Mouse (Mus musculus) ES-Bruce4 (cell line): Measurements from ENCODE around the gene Ambra1.

Experiments used
- CTCF ChIP-seq: IDR thresholded peaks from one replicate; pipeline ENCODE4 v1.8.1; 2011; ENCODE audit warnings: low read depth, low read length
- EP300 ChIP-seq: IDR thresholded peaks from 2 replicates; pipeline ENCODE4 v1.6.1; 2011; ENCODE audit warnings: low read depth, low read length; ENCODE audit not compliant: insufficient read depth
- POLR2A ChIP-seq: IDR thresholded peaks from one replicate; pipeline ENCODE4 v1.8.1; 2011; ENCODE audit warnings: low read length; ENCODE audit not compliant: insufficient read depth

DNA sequence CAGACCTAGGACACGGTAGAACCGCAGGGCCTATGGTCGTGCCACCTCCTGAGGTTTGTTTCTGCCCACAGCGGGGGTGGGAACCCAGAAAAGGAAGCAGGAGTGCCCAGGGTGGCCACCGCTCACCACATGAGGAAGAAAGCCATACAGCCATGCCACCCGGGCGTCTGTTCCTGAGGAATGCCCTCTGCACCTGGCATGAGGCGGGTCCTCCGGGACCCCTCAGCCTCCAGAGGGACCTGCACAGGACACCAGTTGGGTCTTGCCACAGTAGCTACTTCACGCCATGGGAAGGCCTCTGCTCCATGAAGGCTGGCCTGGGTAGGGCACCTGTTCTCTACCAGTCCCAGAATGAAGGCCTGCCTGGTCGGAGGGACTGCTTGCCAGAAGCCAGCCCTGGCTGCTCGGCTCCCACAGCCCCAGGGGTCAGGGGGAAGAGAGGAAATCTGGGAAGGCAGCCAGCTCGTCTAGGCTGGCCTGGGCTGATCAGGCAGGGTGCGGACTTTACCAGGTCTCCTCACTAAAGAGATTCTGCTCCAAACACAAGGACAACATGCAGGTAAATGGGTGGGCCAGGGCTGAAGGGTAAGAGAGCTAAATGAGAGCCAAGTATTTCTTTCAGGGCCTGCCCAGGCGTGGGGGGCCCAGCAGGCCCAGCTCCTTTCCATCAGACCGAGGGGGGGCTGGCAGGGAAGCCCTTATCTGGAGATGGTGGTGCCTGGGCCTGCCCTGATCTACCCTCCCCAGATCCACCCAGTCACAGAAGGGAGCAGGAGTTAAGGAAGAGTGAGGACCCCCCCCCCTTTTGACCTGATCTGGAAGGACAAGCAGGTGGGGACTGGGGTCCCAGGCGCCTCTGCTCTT, 219.7 kb downstream of the Ambra1 start:
- TF ChIP-seq CTCF (no peak), POLR2A (no peak), EP300 (no peak)
